Mouse (Mus musculus): ENCODE measurements around the gene Olfr462. TPM values are rescaled to one million over a fixed set of nuclear protein-coding genes. Genes with fewer than 3 reads are reported as not detected.

The Olfr462 gene
- polyA plus RNA-seq, 1 experiment from 2014 or later = not detected

DNA sequence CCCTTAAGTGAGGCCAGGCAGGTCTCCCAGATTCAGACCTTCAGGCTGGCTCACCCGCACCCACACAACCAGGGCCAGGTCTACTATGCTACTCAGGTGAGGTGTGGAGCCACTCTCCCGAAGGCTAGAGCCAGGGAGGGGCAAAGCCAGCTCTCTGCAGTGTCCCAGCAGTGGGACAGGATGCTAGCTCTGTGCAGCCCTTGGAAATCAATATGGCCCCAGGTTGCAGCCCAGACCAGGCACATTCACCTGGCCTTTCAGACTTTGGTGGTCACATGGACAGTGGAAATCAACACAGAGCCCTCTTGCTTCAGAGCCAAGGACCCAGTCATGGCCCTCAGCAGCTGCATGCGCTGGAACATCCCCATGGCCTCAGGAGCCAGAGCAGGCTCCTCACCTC lies 12.3 kb upstream of the Olfr462 start:
- no peak overlapping the region for H3K4me2 ChIP-seq (replicated peaks; ENCODE audit: low read depth)
- no peaks in the 10 kb centered on the region for H3K4me1 ChIP-seq (replicated peaks; ENCODE audit: control insufficient read depth, insufficient read depth, low read length)
- no peak overlapping the region for H3K4me3 ChIP-seq (ENCODE audit: low read depth, low read length)
- ATAC-seq = no peak
- H3K27ac ChIP-seq (ENCODE audit: low read depth, low read length) = no peak overlapping the region
- no peaks in the 10 kb centered on the region for H3K9me3 ChIP-seq (ENCODE audit: control insufficient read depth)
- WGBS = 78% methylated on average over 3 of the region's 3 CpGs
- no peaks in the 10 kb centered on the region for H3K27me3 ChIP-seq (replicated peaks; ENCODE audit: control insufficient read depth, insufficient read depth, low read length)
- no peaks in the 10 kb centered on the region for H3K36me3 ChIP-seq (ENCODE audit: control insufficient read depth, insufficient read depth)
- H3K9ac ChIP-seq (ENCODE audit: low read depth, low read length) = no peak overlapping the region
- no peak for TF ChIP-seq CTCF (IDR thresholded peaks at IDR 0.05; ENCODE audit: low read depth)

DNA sequence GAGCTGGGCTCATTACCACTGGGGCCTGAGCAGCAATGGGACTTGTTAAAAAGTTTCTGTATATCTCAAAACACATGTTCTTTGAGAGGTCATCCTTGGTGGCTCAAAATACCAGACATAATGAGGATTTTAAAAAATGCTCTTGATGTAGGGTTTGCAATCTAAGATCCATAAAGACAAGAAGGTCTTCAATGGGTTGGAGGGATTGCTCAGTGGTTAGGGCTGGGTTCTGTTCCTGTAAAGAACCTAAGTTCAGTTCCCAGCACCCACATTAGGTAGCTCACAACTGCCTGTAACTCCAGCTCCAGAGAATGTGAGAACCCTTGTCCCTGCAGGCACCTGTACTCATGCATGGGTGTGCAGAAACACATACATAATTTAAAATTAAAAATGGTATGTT lies 5.2 kb upstream of the Olfr462 start, which contains the start of gene Olfr463:
Olfr463 (minus strand) TSS at position 101 of the 400 bp plus-strand sequence.
- Histone ChIP-seq H3K9ac (ENCODE audit: low read depth, low read length) (no peak within 1 kb of the TSS), H3K4me1 (replicated peaks; ENCODE audit: control insufficient read depth, insufficient read depth, low read length) (no peaks in the 10 kb centered on the region), H3K27me3 (replicated peaks; ENCODE audit: control insufficient read depth, insufficient read depth, low read length) (0 out of 2 replicates have a peak, but pooled peaks cover 4% of the 10 kb centered on the region), H3K36me3 (ENCODE audit: control insufficient read depth, insufficient read depth) (no peaks in the 10 kb centered on the region), H3K9me3 (ENCODE audit: control insufficient read depth) (no peaks in the 10 kb centered on the region), H3K4me2 (replicated peaks; ENCODE audit: low read depth) (no peak within 1 kb of the TSS), H3K27ac (ENCODE audit: low read depth, low read length) (no peak within 1 kb of the TSS), H3K4me3 (ENCODE audit: low read depth, low read length) (no peak within 1 kb of the TSS)
- TF ChIP-seq CTCF (IDR thresholded peaks at IDR 0.05; ENCODE audit: low read depth) = no peak
- no peak for ATAC-seq

DNA sequence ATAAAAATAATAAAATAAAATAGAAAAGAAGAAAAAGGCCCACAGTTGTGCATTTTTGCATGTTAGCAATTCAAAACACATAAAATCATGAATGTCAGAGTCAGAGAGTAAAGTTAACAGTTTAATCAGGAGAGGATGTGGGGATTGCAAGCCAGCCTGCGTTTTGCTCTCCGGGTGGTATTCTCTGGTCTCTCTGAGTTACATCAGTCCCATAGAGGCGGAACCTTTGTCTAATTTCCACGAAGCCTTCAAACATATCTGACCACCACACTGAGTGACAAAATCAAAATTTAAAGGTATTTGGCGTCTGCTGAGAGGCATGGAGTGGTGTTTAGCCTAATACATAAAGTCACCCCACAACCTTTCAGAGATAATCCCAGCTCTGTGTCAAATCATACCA lies 7.2 kb downstream of the Olfr462 start:
- Histone ChIP-seq H3K36me3 (ENCODE audit: control insufficient read depth, insufficient read depth) (no peaks in the 10 kb centered on the region), H3K27ac (ENCODE audit: low read depth, low read length) (no peak overlapping the region), H3K27me3 (replicated peaks; ENCODE audit: control insufficient read depth, insufficient read depth, low read length) (no peaks in the 10 kb centered on the region), H3K4me2 (replicated peaks; ENCODE audit: low read depth) (no peak overlapping the region), H3K9me3 (ENCODE audit: control insufficient read depth) (no peaks in the 10 kb centered on the region), H3K9ac (ENCODE audit: low read depth, low read length) (no peak overlapping the region), H3K4me1 (replicated peaks; ENCODE audit: control insufficient read depth, insufficient read depth, low read length) (no peaks in the 10 kb centered on the region), H3K4me3 (ENCODE audit: low read depth, low read length) (no peak overlapping the region)
- WGBS = 79% methylated on average over 5 of the region's 5 CpGs
- ATAC-seq = no peak
- no peak for TF ChIP-seq CTCF (IDR thresholded peaks at IDR 0.05; ENCODE audit: low read depth)

DNA sequence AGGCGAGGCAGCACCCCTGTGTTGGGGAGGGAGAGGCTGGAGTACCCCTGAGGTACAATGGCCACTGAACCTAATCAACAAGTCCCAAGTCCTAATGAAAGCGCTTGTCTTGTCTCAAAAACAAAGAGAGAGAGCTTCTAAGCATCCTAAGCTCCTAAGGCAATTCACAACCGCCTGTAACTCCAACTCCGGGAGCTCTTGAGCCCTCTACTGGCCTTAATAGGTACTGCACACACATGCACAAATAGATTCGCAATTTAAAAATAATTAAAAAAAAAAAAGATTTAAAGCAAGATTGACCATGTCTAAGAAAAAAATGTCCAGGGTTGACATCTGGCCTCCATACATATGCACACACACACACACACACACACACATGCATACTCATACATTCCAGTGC lies 8.6 kb downstream of the Olfr462 start:
- H3K27me3 ChIP-seq (replicated peaks; ENCODE audit: control insufficient read depth, insufficient read depth, low read length) = no peaks in the 10 kb centered on the region
- H3K4me3 ChIP-seq (ENCODE audit: low read depth, low read length) = no peak overlapping the region
- no peak for ATAC-seq
- WGBS = 42% methylated on average over 5 of the region's 5 CpGs
- no peak overlapping the region for H3K4me2 ChIP-seq (replicated peaks; ENCODE audit: low read depth)
- no peaks in the 10 kb centered on the region for H3K9me3 ChIP-seq (ENCODE audit: control insufficient read depth)
- no peak overlapping the region for H3K27ac ChIP-seq (ENCODE audit: low read depth, low read length)
- no peaks in the 10 kb centered on the region for H3K36me3 ChIP-seq (ENCODE audit: control insufficient read depth, insufficient read depth)
- peak; percentile 70 for TF ChIP-seq CTCF (IDR thresholded peaks at IDR 0.05; ENCODE audit: low read depth)
- H3K9ac ChIP-seq (ENCODE audit: low read depth, low read length) = no peak overlapping the region
- H3K4me1 ChIP-seq (replicated peaks; ENCODE audit: control insufficient read depth, insufficient read depth, low read length) = no peaks in the 10 kb centered on the region

DNA sequence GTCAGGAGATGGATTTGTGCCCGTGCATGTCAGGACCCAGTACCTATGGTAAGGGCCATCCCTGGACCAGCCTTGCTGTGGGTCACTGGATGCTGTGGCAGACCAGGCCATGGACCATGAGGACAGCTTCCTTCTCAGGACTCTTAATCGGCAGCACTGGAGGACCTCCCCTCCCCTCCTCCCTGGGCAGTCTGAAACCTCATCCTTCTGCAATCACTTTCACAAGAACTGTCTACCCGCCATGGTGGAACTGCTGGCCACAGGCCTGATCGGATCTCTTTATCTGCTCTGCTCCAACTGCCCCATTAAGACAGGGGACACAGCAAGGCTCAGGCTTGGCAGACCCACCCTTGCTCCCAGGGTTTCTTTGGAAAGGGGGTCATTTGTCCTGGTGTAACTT lies 10.4 kb downstream of the Olfr462 start:
- no peak overlapping the region for H3K4me2 ChIP-seq (replicated peaks; ENCODE audit: low read depth)
- H3K27me3 ChIP-seq (replicated peaks; ENCODE audit: control insufficient read depth, insufficient read depth, low read length) = no peaks in the 10 kb centered on the region
- ATAC-seq = no peak
- H3K4me1 ChIP-seq (replicated peaks; ENCODE audit: control insufficient read depth, insufficient read depth, low read length) = no peaks in the 10 kb centered on the region
- H3K36me3 ChIP-seq (ENCODE audit: control insufficient read depth, insufficient read depth) = no peaks in the 10 kb centered on the region
- H3K9me3 ChIP-seq (ENCODE audit: control insufficient read depth) = no peaks in the 10 kb centered on the region
- H3K9ac ChIP-seq (ENCODE audit: low read depth, low read length) = no peak overlapping the region
- WGBS = 72% methylated on average over 4 of the region's 4 CpGs
- no peak overlapping the region for H3K27ac ChIP-seq (ENCODE audit: low read depth, low read length)
- TF ChIP-seq CTCF (IDR thresholded peaks at IDR 0.05; ENCODE audit: low read depth) = no peak
- H3K4me3 ChIP-seq (ENCODE audit: low read depth, low read length) = no peak overlapping the region

DNA sequence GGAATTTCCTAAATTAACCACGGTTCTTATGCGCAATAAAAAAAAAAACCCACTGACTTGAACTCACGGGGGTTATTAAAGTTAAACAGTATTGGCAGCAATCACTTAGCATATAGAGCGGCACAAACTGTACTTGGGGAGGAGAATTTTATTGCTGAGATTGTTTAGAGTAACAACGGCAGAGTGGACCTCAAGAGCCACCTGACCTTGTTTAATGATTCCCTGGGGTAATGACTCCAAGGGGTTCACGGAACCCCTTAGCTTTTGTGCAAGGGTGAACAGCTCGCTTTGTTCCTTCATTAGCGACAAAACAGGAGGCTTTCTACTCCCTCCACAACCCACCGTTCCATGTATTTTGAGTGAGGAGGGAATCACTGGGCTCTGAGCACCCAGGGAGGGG lies 12.2 kb downstream of the Olfr462 start:
- H3K9me3 ChIP-seq (ENCODE audit: control insufficient read depth) = no peaks in the 10 kb centered on the region
- WGBS = 27% methylated on average over 9 of the region's 9 CpGs
- 0 out of 2 replicates have a peak overlapping the region, but pooled peaks have one; percentile 13 for H3K4me2 ChIP-seq (replicated peaks; ENCODE audit: low read depth)
- no peak overlapping the region for H3K4me3 ChIP-seq (ENCODE audit: low read depth, low read length)
- H3K27me3 ChIP-seq (replicated peaks; ENCODE audit: control insufficient read depth, insufficient read depth, low read length) = no peaks in the 10 kb centered on the region
- TF ChIP-seq CTCF (IDR thresholded peaks at IDR 0.05; ENCODE audit: low read depth) = no peak
- no peaks in the 10 kb centered on the region for H3K36me3 ChIP-seq (ENCODE audit: control insufficient read depth, insufficient read depth)
- H3K9ac ChIP-seq (ENCODE audit: low read depth, low read length) = no peak overlapping the region
- peak; percentile 47; the same call in 1 of the 2 replicates for ATAC-seq
- no peak overlapping the region for H3K27ac ChIP-seq (ENCODE audit: low read depth, low read length)
- no peaks in the 10 kb centered on the region for H3K4me1 ChIP-seq (replicated peaks; ENCODE audit: control insufficient read depth, insufficient read depth, low read length)

DNA sequence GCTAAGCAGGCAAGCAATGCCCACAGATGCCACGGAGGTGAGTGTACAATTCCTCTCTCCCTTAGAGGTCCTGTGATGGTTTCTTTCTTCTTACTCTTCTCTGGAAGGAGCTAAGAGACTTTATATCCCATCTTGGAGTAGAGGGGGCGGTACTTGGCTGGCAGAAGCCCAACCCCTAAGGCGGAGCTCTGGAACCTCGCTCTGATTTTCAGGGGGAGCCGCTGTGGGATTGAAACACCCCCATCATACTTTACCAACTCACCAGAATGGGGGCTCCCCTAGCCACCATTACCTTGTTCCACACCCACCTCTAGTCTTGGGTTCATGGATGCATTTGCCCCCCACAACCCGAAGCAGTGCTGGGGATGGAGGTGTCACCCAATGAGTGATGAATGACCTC lies 16.6 kb downstream of the Olfr462 start, which contains the start of gene Epx:
Epx (minus strand) TSS at position 101 of the 400 bp plus-strand sequence.
- Histone ChIP-seq H3K27me3 (replicated peaks; ENCODE audit: control insufficient read depth, insufficient read depth, low read length) (no peaks in the 10 kb centered on the region), H3K36me3 (ENCODE audit: control insufficient read depth, insufficient read depth) (no peaks in the 10 kb centered on the region), H3K4me3 (ENCODE audit: low read depth, low read length) (no peak within 1 kb of the TSS), H3K27ac (ENCODE audit: low read depth, low read length) (no peak within 1 kb of the TSS), H3K9ac (ENCODE audit: low read depth, low read length) (no peak within 1 kb of the TSS), H3K4me2 (replicated peaks; ENCODE audit: low read depth) (no peak within 1 kb of the TSS), H3K4me1 (replicated peaks; ENCODE audit: control insufficient read depth, insufficient read depth, low read length) (no peaks in the 10 kb centered on the region), H3K9me3 (ENCODE audit: control insufficient read depth) (no peaks in the 10 kb centered on the region)
- 70% methylated on average over 6 of the region's 6 CpGs for WGBS
- no peak for ATAC-seq
- TF ChIP-seq CTCF (IDR thresholded peaks at IDR 0.05; ENCODE audit: low read depth) = no peak
